10 mouse cellular contexts compared by ENCODE assay signal in genomic region chr6:113024866-113025265, GRCm38 (mm10). TPM values are rescaled to one million over a fixed set of nuclear protein-coding genes. Genes with fewer than 3 reads are reported as not detected.
DNase-seq lines count a peak whose midpoint lies in the region; ATAC-seq and TF ChIP-seq lines count a peak whose summit lies in the region.
"Had no signal": no experiment of that assay in that cellular context is flagged by ENCODE, and none has a peak within 500 bp of the region (broad histone marks: within the 10 kb centered on the region; RNA-seq: fewer than 3 reads in every experiment).

No protein-coding gene starts in this region.

- H3K9me3 ChIP-seq in midbrain, embryonic 10.5 days (replicated peaks) = no peaks in the 10 kb centered on the region
- H3K9me3 ChIP-seq in midbrain, postnatal 0 days (ENCODE audit: low read length) = no peaks in the 10 kb centered on the region
- H3K9me3 ChIP-seq in stomach, embryonic 14.5 days (ENCODE audit: control insufficient read depth, low read depth, low read length) = no peaks in the 10 kb centered on the region
- H3K9me3 ChIP-seq in neural tube, embryonic 15.5 days (replicated peaks) = no peaks in the 10 kb centered on the region
- H3K9me3 ChIP-seq: liver, embryonic 12.5 days had no signal

- no peak for ATAC-seq in midbrain, postnatal 0 days (ENCODE audit: low FRiP score)
- peak; percentile 63; the same call in 1 of the 2 replicates for ATAC-seq in stomach, embryonic 14.5 days (ENCODE audit: insufficient number of reproducible peaks, insufficient read depth, low FRiP score, low read depth)
- ATAC-seq in neural tube, embryonic 15.5 days (ENCODE audit: low FRiP score) = no peak
- ATAC-seq: activated CD4-positive, CD25-positive, alpha-beta regulatory T cell, adult 4 months; liver, embryonic 12.5 days had no signal

- no peaks in the 10 kb centered on the region for H3K36me3 ChIP-seq in midbrain, embryonic 10.5 days
- no peaks in the 10 kb centered on the region for H3K36me3 ChIP-seq in midbrain, postnatal 0 days (ENCODE audit: insufficient read depth, low read length)
- H3K36me3 ChIP-seq in stomach, embryonic 14.5 days (ENCODE audit: control insufficient read depth, insufficient read depth, low read length) = no peaks in the 10 kb centered on the region
- no peaks in the 10 kb centered on the region for H3K36me3 ChIP-seq in neural tube, embryonic 15.5 days
- H3K36me3 ChIP-seq: liver, embryonic 12.5 days had no signal

- DNase-seq in adrenal gland, adult 8-10 months = peak; percentile 52
- no peak for DNase-seq in adrenal gland, postnatal 4 days (ENCODE audit: low spot score in 2 of 2)
- no peak for DNase-seq in midbrain, embryonic 10.5 days (ENCODE audit: low spot score)
- DNase-seq in midbrain, postnatal 0 days (ENCODE audit: low spot score) = no peak
- DNase-seq in frontal cortex, postnatal 36 days (ENCODE audit: low spot score in 2 of 2) = peak; percentile 38 to 80
- no peak for DNase-seq in ovary, postnatal 14 days (ENCODE audit: low spot score)

- H3K4me1 ChIP-seq in midbrain, embryonic 10.5 days = peaks cover 59% of the 10 kb centered on the region
- no peaks in the 10 kb centered on the region for H3K4me1 ChIP-seq in midbrain, postnatal 0 days (ENCODE audit: insufficient read depth, low read length)
- H3K4me1 ChIP-seq in stomach, embryonic 14.5 days (ENCODE audit: control insufficient read depth, insufficient read depth, low read length) = 0 out of 2 replicates have a peak, but pooled peaks cover 5% of the 10 kb centered on the region
- H3K4me1 ChIP-seq in neural tube, embryonic 15.5 days = no peaks in the 10 kb centered on the region
- H3K4me1 ChIP-seq: liver, embryonic 12.5 days had no signal

- peak overlapping the region; percentile 86 for H3K27ac ChIP-seq in midbrain, embryonic 10.5 days (replicated peaks)
- H3K27ac ChIP-seq in midbrain, postnatal 0 days (ENCODE audit: low read depth, low read length) = no peak overlapping the region
- no peak overlapping the region for H3K27ac ChIP-seq in stomach, embryonic 14.5 days (ENCODE audit: low read length)
- H3K27ac ChIP-seq in neural tube, embryonic 15.5 days (replicated peaks) = no peak overlapping the region
- H3K27ac ChIP-seq: liver, embryonic 12.5 days had no signal

- WGBS in midbrain, embryonic 10.5 days = 31% methylated on average over 8 of the region's 8 CpGs
- WGBS in midbrain, postnatal 0 days = 18% methylated on average over 8 of the region's 8 CpGs
- WGBS in stomach, embryonic 14.5 days = 28% methylated on average over 8 of the region's 8 CpGs
- WGBS in neural tube, embryonic 15.5 days = 44% methylated on average over 8 of the region's 8 CpGs

- peaks cover 13% of the 10 kb centered on the region for H3K27me3 ChIP-seq in midbrain, embryonic 10.5 days (ENCODE audit: low read depth, poor library complexity, severe bottlenecking)
- no peaks in the 10 kb centered on the region for H3K27me3 ChIP-seq in midbrain, postnatal 0 days (ENCODE audit: insufficient read depth, low read length)
- H3K27me3 ChIP-seq in stomach, embryonic 14.5 days (ENCODE audit: control insufficient read depth, insufficient read depth, low read length) = no peaks in the 10 kb centered on the region
- no peaks in the 10 kb centered on the region for H3K27me3 ChIP-seq in neural tube, embryonic 15.5 days (replicated peaks)
- H3K27me3 ChIP-seq: liver, embryonic 12.5 days had no signal

- no peak overlapping the region for H3K4me3 ChIP-seq in midbrain, embryonic 10.5 days
- no peak overlapping the region for H3K4me3 ChIP-seq in midbrain, postnatal 0 days (ENCODE audit: low read depth, low read length)
- H3K4me3 ChIP-seq in stomach, embryonic 14.5 days (ENCODE audit: low read depth, low read length) = no peak overlapping the region
- H3K4me3 ChIP-seq in neural tube, embryonic 15.5 days (replicated peaks) = no peak overlapping the region
- H3K4me3 ChIP-seq: liver, embryonic 12.5 days had no signal

- TF ChIP-seq CTCF in midbrain, postnatal 0 days (IDR thresholded peaks at IDR 0.05) = no peak

- no peak overlapping the region for H3K4me2 ChIP-seq in midbrain, postnatal 0 days (ENCODE audit: low read depth, low read length, poor library complexity, severe bottlenecking)
- H3K4me2 ChIP-seq in stomach, embryonic 14.5 days (replicated peaks; ENCODE audit: low read depth, low read length) = no peak overlapping the region
- no peak overlapping the region for H3K4me2 ChIP-seq in neural tube, embryonic 15.5 days
- H3K4me2 ChIP-seq: liver, embryonic 12.5 days had no signal

- H3K9ac ChIP-seq in midbrain, postnatal 0 days (replicated peaks; ENCODE audit: low read length, poor library complexity, severe bottlenecking) = no peak overlapping the region
- H3K9ac ChIP-seq in stomach, embryonic 14.5 days (replicated peaks; ENCODE audit: low read depth, low read length) = no peak overlapping the region
- H3K9ac ChIP-seq in neural tube, embryonic 15.5 days (replicated peaks) = no peak overlapping the region
- H3K9ac ChIP-seq: liver, embryonic 12.5 days had no signal

RNA-seq across cellular contexts. Expression of gene Thumpd3, which starts 21.2 kb away (rescaled TPM):
- 10 to 100 TPM; 35.4 to 46.8 (median 41.3) TPM for total RNA-seq in adrenal gland, adult 8-10 months (2022)
- 10 to 100 TPM; 39.6 to 43.4 TPM for total RNA-seq in adrenal gland, postnatal 4 days (2021)
- polyA plus RNA-seq in midbrain, embryonic 10.5 days (2016; fragmentation: Nextera tagmentation; extraction: Ambion mirVana) = 73.2 and 74.9 TPM in 2 replicates
- total RNA-seq in midbrain, postnatal 0 days (2014; rRNA removed) = 33.7 and 49.2 TPM in 2 replicates
- polyA plus RNA-seq in midbrain, postnatal 0 days (2015; fragmentation: Nextera tagmentation; extraction: Ambion mirVana) = 38.3 and 40.5 TPM in 2 replicates
- 42.6 and 47.0 TPM in 2 replicates for polyA plus RNA-seq in stomach, embryonic 14.5 days (2014; fragmentation: Nextera tagmentation; extraction: Ambion mirVana)
- 49.2 and 57.5 TPM in 2 replicates for polyA plus RNA-seq in neural tube, embryonic 15.5 days (2015; fragmentation: Nextera tagmentation; extraction: Ambion mirVana)

RNA-seq across cellular contexts. Expression of gene Setd5, which starts 52.3 kb away (rescaled TPM):
- 100 to 1,000 TPM in 2 of 4 experiments, 10 to 100 TPM in 2; 88.7 to 146 (median 108) TPM for total RNA-seq in adrenal gland, adult 8-10 months (2022)
- total RNA-seq in adrenal gland, postnatal 4 days (2021) = 100 to 1,000 TPM; 148 to 151 TPM
- polyA plus RNA-seq in midbrain, embryonic 10.5 days (2016; fragmentation: Nextera tagmentation; extraction: Ambion mirVana) = 74.3 and 79.0 TPM in 2 replicates
- total RNA-seq in midbrain, postnatal 0 days (2014; rRNA removed) = 99.1 and 103 TPM in 2 replicates
- 42.1 and 50.6 TPM in 2 replicates for polyA plus RNA-seq in midbrain, postnatal 0 days (2015; fragmentation: Nextera tagmentation; extraction: Ambion mirVana)
- polyA plus RNA-seq in stomach, embryonic 14.5 days (2014; fragmentation: Nextera tagmentation; extraction: Ambion mirVana) = 114 and 123 TPM in 2 replicates
- polyA plus RNA-seq in neural tube, embryonic 15.5 days (2015; fragmentation: Nextera tagmentation; extraction: Ambion mirVana) = 48.3 and 54.3 TPM in 2 replicates

Comparison
In these comparisons a context has a peak if more than half of its experiments do, and no peak if none do; other contexts are left out.
1. DNase-seq: peak in adrenal gland, adult 8-10 months (single experiment) and frontal cortex, postnatal 36 days (2 of 2); none in adrenal gland, postnatal 4 days (0 of 2), midbrain, embryonic 10.5 days (single experiment), midbrain, postnatal 0 days (single experiment) and ovary, postnatal 14 days (single experiment).